Mouse (Mus musculus) Patski (cell line): ENCODE results near the gene Tha1. TPM values are rescaled to one million over a fixed set of nuclear protein-coding genes. Genes with fewer than 3 reads are reported as not detected.

Experiments
- ATAC-seq: fragments of 100-300 bp; one replicate; pipeline ENCODE4 v1.8.0; 2021
- CTCF ChIA-PET: fragments of 350-600 bp; sonication (Branson Sonifier 250); formaldehyde crosslinking; loops from one replicate; lab custom pipeline; 2022; ENCODE audit warnings: inconsistent platforms; lab: Charles Lee
- POLR2A ChIA-PET: fragments of 350-600 bp; sonication (Branson Sonifier 250); formaldehyde crosslinking; loops from one replicate; lab custom pipeline; 2022; ENCODE audit warnings: antibody characterized with exemption, inconsistent platforms; lab: Charles Lee
- DNase-seq: peaks from one replicate; pipeline ENCODE4 v3.0.0-alpha.2; 2011; ENCODE audit warnings: low read depth, low spot score
- H3K27me3 ChIP-seq: fragments of 371-371 bp; one replicate; pipeline ENCODE4 v1.5.1; 2021
- CTCF ChIP-seq: fragments of 100-300 bp; IDR thresholded peaks from one replicate; pipeline ENCODE4 v1.5.1; 2021
- in situ Hi-C: fragments of 300-500 bp; cut with MboI; formaldehyde crosslinking; loops from 3 replicates; pipeline ENCODE4 v1.11.1; 2018; ENCODE audit warnings: low pct_unique_long_range_greater_than_20kb, mixed read lengths
- polyA plus RNA-seq: library from polyadenylated mRNA; unstranded; gene quantifications from one replicate; pipeline ENCODE4 v1.2.3, GENCODE M21; 2021

The Tha1 gene
- polyA plus RNA-seq, 1 experiment from 2014 or later: 10.6 TPM

DNA sequence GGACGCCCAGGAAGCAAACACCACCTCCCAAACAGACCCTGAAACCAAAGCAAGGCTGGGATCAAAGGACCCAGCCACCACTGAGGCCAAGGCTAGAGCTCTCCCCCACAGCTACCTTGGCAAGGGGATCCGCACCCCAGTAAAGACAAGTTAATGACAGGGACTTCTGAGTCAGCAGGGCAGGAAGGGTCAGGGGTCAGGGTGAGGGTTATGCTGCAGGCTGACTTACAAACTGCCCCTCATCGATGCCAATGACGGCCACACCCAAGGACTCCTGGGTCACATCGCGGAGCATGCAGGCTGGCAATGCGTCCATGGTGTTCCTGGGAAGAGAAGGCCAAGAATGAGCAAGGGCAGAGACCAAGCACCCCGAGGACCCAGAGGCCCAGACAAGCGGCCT lies 51.4 kb downstream of the Tha1 start:
- no peaks in the 10 kb centered on the region for H3K27me3 ChIP-seq
- DNase-seq (no peak), ATAC-seq (no peak)
- ChIA-PET CTCF (interaction anchor here (1.3 kb wide), 1 partner anchor 8 kb away, joined by 4 read pairs; no protein-coding TSS in a partner anchor), POLR2A (interaction anchor here (1.3 kb wide), 1 partner anchor 10 kb away, joined by 5 read pairs; no protein-coding TSS in a partner anchor)
- no peak for TF ChIP-seq CTCF
- in situ Hi-C loops: loop anchor here (5.0 kb wide), 1 partner anchor 430 kb away; no protein-coding TSS in a partner anchor

DNA sequence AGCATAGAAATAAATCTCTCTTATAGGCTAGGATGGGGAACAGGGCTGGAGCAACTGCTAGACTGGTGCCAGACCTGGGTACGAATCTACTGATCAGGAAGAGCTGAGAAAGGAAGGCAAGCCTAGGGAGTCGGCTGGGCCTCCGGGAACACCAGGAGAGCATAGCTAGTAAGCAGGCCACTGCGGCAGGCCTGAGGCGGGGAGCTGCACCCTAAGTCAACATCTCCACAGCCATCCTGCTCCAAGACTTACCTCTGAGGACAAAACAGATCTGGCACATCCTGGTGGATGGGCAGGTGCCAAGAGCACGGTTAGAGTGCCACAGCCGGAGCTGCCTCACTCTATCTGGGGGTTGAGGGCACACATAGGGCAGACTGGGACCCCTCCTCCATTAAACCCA lies 53.1 kb downstream of the Tha1 start:
- in situ Hi-C loops: loop anchor here (5.0 kb wide), 1 partner anchor 428 kb away; no protein-coding TSS in a partner anchor
- POLR2A ChIA-PET: interaction anchor here (1.7 kb wide), 1 partner anchor 10 kb away, joined by 4 read pairs; no protein-coding TSS in a partner anchor
- CTCF ChIA-PET: no interaction called here
- DNase-seq (no peak), ATAC-seq (no peak)
- H3K27me3 ChIP-seq: no peaks in the 10 kb centered on the region
- TF ChIP-seq CTCF: no peak

DNA sequence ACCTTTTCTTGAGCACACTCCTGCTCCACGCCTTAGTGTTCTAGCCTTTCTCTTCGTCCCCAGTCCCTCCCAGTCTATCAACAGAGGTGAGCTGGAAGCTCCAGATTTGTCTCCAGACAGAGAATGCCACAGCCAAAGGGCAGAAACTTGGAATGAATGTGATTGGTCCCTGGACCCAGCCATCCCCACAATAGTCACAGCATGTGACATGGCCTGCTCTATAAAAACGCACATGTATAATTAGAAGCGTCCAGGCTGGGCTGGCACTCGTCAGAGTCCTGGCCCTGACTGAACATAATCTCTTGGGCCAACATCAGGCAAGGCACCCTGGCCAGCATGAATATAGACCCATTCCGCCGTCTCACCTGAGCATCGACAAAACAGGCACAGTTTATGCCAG lies 54.2 kb downstream of the Tha1 start:
- ChIA-PET CTCF (interaction anchor here (2.8 kb wide), 1 partner anchor 29 kb away, joined by 13 read pairs; no protein-coding TSS in a partner anchor), POLR2A (interaction anchor here (1.7 kb wide), 2 partner anchors 9 to 29 kb away, joined by 4 to 5 read pairs; partner anchors contain the start of gene Birc5)
- ATAC-seq (no peak), DNase-seq (no peak)
- no peaks in the 10 kb centered on the region for H3K27me3 ChIP-seq
- TF ChIP-seq CTCF: no peak
- in situ Hi-C loops: no loop called here

Other genes with a start within 250 kb of the Tha1 start
- 21.1 TPM for gene Tnrc6c, start 219.2 kb downstream of the Tha1 start, polyA plus RNA-seq
- 0.49 TPM for gene Tmc8, start 91.4 kb downstream of the Tha1 start, polyA plus RNA-seq
- gene Tmc6, start 91.3 kb downstream of the Tha1 start, polyA plus RNA-seq: 3.6 TPM
- gene 6030468B19Rik, start 75.8 kb downstream of the Tha1 start, polyA plus RNA-seq: not detected
- gene Gm20708, start 63.8 kb downstream of the Tha1 start, polyA plus RNA-seq: 0.78 TPM
- gene Syngr2, start 63.8 kb downstream of the Tha1 start, polyA plus RNA-seq: 149 TPM
- gene Afmid, start 47.6 kb downstream of the Tha1 start, polyA plus RNA-seq: 9.1 TPM
- 79.7 TPM for gene Tk1, start 47.4 kb downstream of the Tha1 start, polyA plus RNA-seq
- 79.5 TPM for gene Birc5, start 24.2 kb downstream of the Tha1 start, polyA plus RNA-seq
- gene Tmem235, start 12.7 kb downstream of the Tha1 start, polyA plus RNA-seq: 0.06 TPM
- 171 TPM for gene Socs3, start 96.6 kb upstream of the Tha1 start, polyA plus RNA-seq
- gene Pgs1, start 112.8 kb upstream of the Tha1 start, polyA plus RNA-seq: 120 TPM